In the genomic region with DNA sequence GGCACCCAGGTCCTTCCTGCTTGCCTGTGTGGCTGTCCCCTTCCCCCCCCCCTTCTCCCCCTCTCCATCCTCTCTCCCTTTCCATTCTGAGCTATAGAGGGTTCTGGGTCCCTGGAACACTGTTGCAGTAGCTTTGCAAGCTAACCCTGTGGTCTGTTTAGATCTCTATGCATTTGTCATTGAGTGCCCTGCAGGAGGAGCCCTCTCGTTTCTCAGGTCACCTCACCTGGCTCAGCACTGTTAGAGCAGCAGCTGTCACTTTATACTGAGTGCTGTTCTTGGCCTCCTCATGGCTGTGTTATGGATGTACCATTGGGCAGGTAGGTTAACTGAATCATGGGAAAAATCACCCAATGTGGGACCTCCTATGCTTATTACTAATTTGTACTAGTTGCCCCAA, we compare ENCODE assay signal across 14 mouse cellular contexts.
"Had no signal": no experiment of that assay in that cellular context is flagged by ENCODE, and none has a peak within 500 bp of the region (broad histone marks: within the 10 kb centered on the region; RNA-seq: fewer than 3 reads in every experiment).

No protein-coding gene starts in this region.

- H3K9me3 ChIP-seq: limb, embryonic 13.5 days; liver, embryonic 15.5 days; midbrain, embryonic 10.5 days; midbrain, embryonic 15.5 days had no signal

- DNase-seq: kidney, adult 9 months; kidney, postnatal 10 days; kidney, postnatal 4 days; left cerebral cortex, postnatal 4 days; lung, postnatal 4 days; right cerebral cortex, postnatal 14 days; thymus, adult 2 months; thymus, postnatal 25 days had no signal

- H3K27ac ChIP-seq: hindbrain, postnatal 0 days; layer of hippocampus, adult 2 months; limb, embryonic 13.5 days; liver, embryonic 15.5 days; midbrain, embryonic 10.5 days; midbrain, embryonic 15.5 days had no signal

- H3K4me3 ChIP-seq: layer of hippocampus, adult 2 months; limb, embryonic 13.5 days; liver, embryonic 15.5 days; midbrain, embryonic 10.5 days; midbrain, embryonic 15.5 days had no signal

- ATAC-seq: hindbrain, postnatal 0 days; midbrain, embryonic 15.5 days had no signal

- H3K4me2 ChIP-seq: limb, embryonic 13.5 days; liver, embryonic 15.5 days; midbrain, embryonic 15.5 days had no signal

- H3K27me3 ChIP-seq: liver, embryonic 15.5 days; midbrain, embryonic 15.5 days had no signal

- H3K9ac ChIP-seq: limb, embryonic 13.5 days; liver, embryonic 15.5 days; midbrain, embryonic 15.5 days had no signal

- H3K4me1 ChIP-seq: limb, embryonic 13.5 days; liver, embryonic 15.5 days; midbrain, embryonic 10.5 days; midbrain, embryonic 15.5 days had no signal

- H3K36me3 ChIP-seq: limb, embryonic 13.5 days; liver, embryonic 15.5 days; midbrain, embryonic 10.5 days; midbrain, embryonic 15.5 days had no signal
